Mouse (Mus musculus) forebrain, embryonic 16.5 days (tissue): ENCODE measurements around the gene Dock4. TPM values are rescaled to one million over a fixed set of nuclear protein-coding genes. Genes with fewer than 3 reads are reported as not detected.

Experiments
- ATAC-seq: fragments of 200-750 bp; cut with Nextera tagmentation; 2 replicates; pipeline ENCODE4 v1.8.0; 2017; ENCODE audit warnings: mild to moderate bottlenecking, moderate library complexity
- H3K27ac ChIP-seq: fragments of 300-500 bp; sonication (generic); 2 replicates; pipeline ENCODE4 v1.5.1; 2014; ENCODE audit warnings: low read length, control low read depth
- H3K27me3 ChIP-seq: fragments of 300-500 bp; sonication (generic); replicated peaks from 2 replicates; pipeline ENCODE4 v1.6.1; 2014; ENCODE audit warnings: low read length; ENCODE audit not compliant: control insufficient read depth, insufficient read depth
- H3K36me3 ChIP-seq: fragments of 300-500 bp; sonication (generic); 2 replicates; pipeline ENCODE4 v1.6.1; 2014; ENCODE audit not compliant: control insufficient read depth, insufficient read depth
- H3K4me1 ChIP-seq: fragments of 300-500 bp; sonication (generic); replicated peaks from 2 replicates; pipeline ENCODE4 v1.6.1; 2014; ENCODE audit warnings: low read length; ENCODE audit not compliant: control insufficient read depth, insufficient read depth
- H3K4me2 ChIP-seq: fragments of 300-500 bp; sonication (generic); 2 replicates; pipeline ENCODE4 v1.6.1; 2014; ENCODE audit warnings: mild to moderate bottlenecking, low read length, control low read depth
- H3K4me3 ChIP-seq: fragments of 300-500 bp; sonication (generic); replicated peaks from 2 replicates; pipeline ENCODE4 v1.5.1; 2014; ENCODE audit warnings: mild to moderate bottlenecking, low read length, control low read depth
- H3K9ac ChIP-seq: fragments of 300-500 bp; sonication (generic); replicated peaks from 2 replicates; pipeline ENCODE4 v1.6.1; 2014; ENCODE audit warnings: low read depth, low read length, control low read depth
- H3K9me3 ChIP-seq: fragments of 300-500 bp; sonication (generic); 2 replicates; pipeline ENCODE4 v1.6.1; 2016; ENCODE audit warnings: low read length; ENCODE audit not compliant: control insufficient read depth
- WGBS: fragments of 180-500 bp; shearing (Covaris S2); extraction: QIAGEN DNeasy Blood & Tissue Kit; methylation state at CpG from one replicate; pipeline ENCODE4 v1.1.7; 2014; 5-methylcytosine and 5-hydroxymethylcytosine counted together
- polyA plus RNA-seq: library from polyadenylated mRNA; unstranded; fragments of >200 nt; fragmentation: Nextera tagmentation; extraction: Ambion mirVana; gene quantifications from 2 replicates; pipeline ENCODE4 v1.2.1, GENCODE M21; 2015

Dock4 gene
- polyA plus RNA-seq, 1 experiment from 2014 or later: 41.6 TPM

DNA sequence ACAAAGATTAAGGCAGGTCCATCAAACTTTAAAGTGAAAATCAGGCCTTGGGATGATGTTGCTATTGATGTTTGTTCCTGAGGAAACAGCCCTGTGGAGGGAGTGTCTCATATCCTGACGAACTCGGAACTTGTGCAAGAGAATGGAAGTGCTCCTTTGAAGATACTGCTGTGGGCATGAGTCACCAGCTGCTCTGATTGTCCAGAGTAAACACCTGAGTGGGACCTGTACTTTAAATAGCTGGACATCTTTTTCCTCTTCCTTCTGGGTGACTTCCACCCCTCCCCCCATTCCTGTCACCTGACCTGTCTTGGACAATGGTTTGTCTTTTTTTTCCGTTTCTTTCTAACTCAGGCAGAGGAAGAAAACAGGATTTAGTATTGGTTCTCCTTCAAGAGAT is 13.2 kb downstream of the Dock4 start:
- H3K9me3 ChIP-seq: no peaks in the 10 kb centered on the region
- no peak overlapping the region for H3K9ac ChIP-seq
- ATAC-seq: no peak
- WGBS: 70% methylated on average over 3 of the region's 3 CpGs
- peaks cover 5% of the 10 kb centered on the region for H3K4me1 ChIP-seq
- no peaks in the 10 kb centered on the region for H3K36me3 ChIP-seq
- no peak overlapping the region for H3K4me2 ChIP-seq
- no peak overlapping the region for H3K4me3 ChIP-seq
- H3K27ac ChIP-seq: no peak overlapping the region
- no peaks in the 10 kb centered on the region for H3K27me3 ChIP-seq

DNA sequence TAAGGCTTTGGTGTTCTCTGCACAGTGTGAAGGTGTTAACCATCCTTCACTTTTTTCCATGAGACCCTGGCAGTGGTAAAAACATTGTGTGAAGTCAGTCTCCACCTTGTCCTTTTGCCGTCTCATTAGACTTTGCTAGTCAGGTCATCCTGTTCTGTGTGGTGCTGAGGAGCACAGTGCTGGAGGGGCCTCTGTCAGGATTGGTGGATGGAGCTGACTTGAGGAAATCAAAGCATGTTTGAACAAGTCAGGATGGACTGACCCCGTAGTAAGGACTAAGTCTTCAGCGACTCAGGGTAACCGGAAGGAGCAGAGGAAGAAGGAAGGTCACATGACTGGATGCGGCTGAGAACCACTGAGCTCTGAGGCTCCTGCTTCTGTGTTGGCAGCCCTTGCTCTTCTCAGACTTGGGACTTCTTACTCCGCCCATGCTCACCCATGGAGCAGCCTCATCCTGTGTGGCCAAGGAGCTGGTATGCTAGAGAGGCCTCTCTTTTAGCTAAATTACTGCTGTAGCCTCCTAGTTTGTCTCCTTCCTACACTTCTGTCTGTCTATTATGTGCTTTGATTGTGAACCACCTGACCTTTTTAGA is 14.0 kb downstream of the Dock4 start:
- 90% methylated on average over 6 of the region's 6 CpGs for WGBS
- Histone ChIP-seq H3K4me3 (no peak overlapping the region), H3K4me2 (no peak overlapping the region), H3K9me3 (no peaks in the 10 kb centered on the region), H3K36me3 (no peaks in the 10 kb centered on the region), H3K27me3 (no peaks in the 10 kb centered on the region), H3K27ac (no peak overlapping the region), H3K9ac (no peak overlapping the region), H3K4me1 (peaks cover 5% of the 10 kb centered on the region)
- no peak for ATAC-seq

DNA sequence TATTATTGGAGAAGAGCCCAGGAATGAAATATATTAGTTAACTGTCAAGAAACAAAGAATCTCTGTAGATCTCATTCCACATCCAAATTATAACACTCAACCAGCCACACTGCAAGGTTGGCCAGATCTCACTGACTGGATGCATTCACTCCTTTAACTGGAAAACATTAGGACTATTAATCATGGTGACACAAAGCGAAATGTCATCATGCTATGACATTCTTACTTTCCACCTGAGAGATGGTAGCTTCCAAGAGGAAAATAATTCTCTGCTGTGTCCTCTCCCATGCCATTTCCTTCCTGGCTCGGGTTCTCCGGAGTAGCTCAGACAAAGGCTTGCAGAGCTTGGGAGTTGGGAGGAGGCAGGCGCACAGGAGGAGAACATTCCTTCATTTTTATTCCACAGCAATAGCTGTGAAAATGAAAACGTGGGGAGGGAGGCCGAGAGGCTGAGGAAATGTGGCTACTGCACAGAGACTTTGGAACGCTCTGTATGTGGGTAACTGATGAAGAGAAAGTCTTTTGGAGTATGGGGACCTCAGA is 17.0 kb downstream of the Dock4 start:
- H3K4me3 ChIP-seq: no peak overlapping the region
- no peaks in the 10 kb centered on the region for H3K36me3 ChIP-seq
- H3K9me3 ChIP-seq: no peaks in the 10 kb centered on the region
- H3K4me2 ChIP-seq: no peak overlapping the region
- peak; percentile 34 for ATAC-seq
- H3K27ac ChIP-seq: peak overlapping the region; percentile 18; the same call in 1 of the 2 replicates
- 36% methylated on average over 7 of the region's 7 CpGs for WGBS
- H3K9ac ChIP-seq: no peak overlapping the region
- no peaks in the 10 kb centered on the region for H3K27me3 ChIP-seq
- peaks cover 7% of the 10 kb centered on the region for H3K4me1 ChIP-seq

DNA sequence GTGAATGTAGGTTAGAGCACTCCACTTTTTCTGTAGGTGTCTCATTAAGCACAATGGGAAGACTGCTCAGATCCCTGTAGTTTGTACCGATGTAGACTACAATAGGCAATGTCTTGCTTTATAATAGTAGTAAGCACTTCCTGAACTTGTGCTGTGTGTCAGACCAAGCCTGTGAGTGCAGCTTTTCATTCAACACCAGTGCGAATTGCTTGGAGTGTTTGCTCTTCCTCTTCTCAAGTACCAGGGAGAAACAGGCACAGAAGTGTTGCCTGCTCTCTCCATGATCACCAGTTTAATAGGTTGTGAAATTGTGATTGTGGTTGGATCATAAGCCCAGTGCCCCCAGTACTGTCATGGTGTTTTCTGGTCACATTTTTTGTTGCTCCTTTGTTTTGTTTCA is 18.1 kb downstream of the Dock4 start:
- H3K9me3 ChIP-seq: no peaks in the 10 kb centered on the region
- ATAC-seq: peak; percentile 22; the same call in 1 of the 2 replicates

DNA sequence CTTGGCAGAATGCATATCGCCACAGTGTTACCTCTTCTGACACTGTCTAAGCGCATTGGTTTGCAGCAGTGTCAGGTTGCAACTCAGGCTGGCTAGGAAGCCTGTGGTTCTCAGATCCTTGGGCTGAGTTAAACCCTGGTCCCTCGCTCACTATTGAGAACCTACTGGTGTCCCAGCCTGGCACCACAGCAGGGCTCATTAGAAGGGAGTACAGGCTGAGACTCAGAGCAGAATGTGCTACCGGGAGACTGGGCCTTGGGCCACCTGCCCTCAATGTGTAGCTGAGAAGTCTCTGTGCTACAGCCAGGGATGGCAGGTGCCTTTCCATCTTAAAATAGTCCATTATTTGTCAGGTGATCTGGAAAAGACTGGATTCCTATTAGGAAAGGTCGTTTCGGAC is 18.5 kb downstream of the Dock4 start:
- 46% methylated on average over 6 of the region's 6 CpGs for WGBS
- H3K27ac ChIP-seq: no peak overlapping the region
- peak; percentile 41 for ATAC-seq

More for the DNA sequence above, 18.1 kb downstream of the Dock4 start:
- Histone ChIP-seq H3K36me3 (no peaks in the 10 kb centered on the region), H3K9ac (no peak overlapping the region), H3K27me3 (no peaks in the 10 kb centered on the region), H3K4me2 (no peak overlapping the region), H3K4me1 (peaks cover 7% of the 10 kb centered on the region), H3K27ac (no peak overlapping the region), H3K4me3 (no peak overlapping the region)
- 64% methylated on average over 2 of the region's 2 CpGs for WGBS

DNA sequence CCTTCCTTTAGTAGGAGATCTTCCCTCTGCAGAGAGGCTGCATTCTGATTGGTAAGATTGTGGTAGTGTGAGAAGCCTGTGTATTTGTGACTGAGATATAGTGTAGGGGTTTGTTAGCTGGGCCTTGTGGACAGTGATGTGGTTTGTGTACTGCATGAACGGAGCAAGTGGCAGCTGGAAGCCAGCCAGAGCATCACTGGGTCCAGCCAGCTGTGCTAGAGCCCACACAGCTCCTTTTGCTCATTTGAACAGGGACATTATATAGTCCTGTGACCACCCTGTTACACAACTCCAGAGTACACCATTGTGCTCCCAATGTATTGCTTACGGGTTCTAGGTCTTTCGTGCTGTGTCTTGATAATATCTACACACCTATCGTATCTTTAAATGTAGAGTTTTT is 22.5 kb downstream of the Dock4 start:
- Histone ChIP-seq H3K4me3 (no peak overlapping the region), H3K4me2 (no peak overlapping the region), H3K27me3 (no peaks in the 10 kb centered on the region), H3K4me1 (peaks cover 10% of the 10 kb centered on the region; the same call in 1 of the 2 replicates), H3K36me3 (no peaks in the 10 kb centered on the region), H3K9ac (no peak overlapping the region), H3K9me3 (no peaks in the 10 kb centered on the region), H3K27ac (no peak overlapping the region; the same call in 1 of the 2 replicates)
- no peak for ATAC-seq
- WGBS: 84% methylated on average over 4 of the region's 4 CpGs

More for the DNA sequence above, 18.5 kb downstream of the Dock4 start:
- Histone ChIP-seq H3K4me2 (no peak overlapping the region), H3K4me3 (no peak overlapping the region), H3K9me3 (no peaks in the 10 kb centered on the region), H3K36me3 (no peaks in the 10 kb centered on the region), H3K27me3 (no peaks in the 10 kb centered on the region), H3K4me1 (peaks cover 7% of the 10 kb centered on the region), H3K9ac (no peak overlapping the region)

DNA sequence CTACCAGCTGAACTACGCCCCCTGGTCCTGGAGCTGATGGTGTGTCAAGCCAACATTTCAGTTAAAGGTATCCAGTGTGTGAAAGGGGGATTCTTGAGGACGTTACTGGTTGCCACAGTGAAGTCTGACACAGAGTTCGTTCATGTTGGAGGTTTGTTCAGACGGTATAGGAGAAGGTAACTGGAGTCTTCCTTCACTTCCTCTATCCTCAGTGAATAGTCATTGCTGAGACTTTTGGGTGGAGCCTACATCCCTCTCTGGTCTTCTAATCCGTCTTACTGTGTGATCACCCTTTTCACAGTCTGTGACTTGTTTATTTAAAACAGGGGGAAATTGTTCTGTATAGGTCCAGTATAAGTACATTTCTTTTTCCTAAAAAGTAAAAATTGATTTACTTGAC is 23.3 kb downstream of the Dock4 start:
- no peak overlapping the region for H3K9ac ChIP-seq
- H3K36me3 ChIP-seq: no peaks in the 10 kb centered on the region
- H3K27ac ChIP-seq: no peak overlapping the region
- no peak for ATAC-seq
- peaks cover 13% of the 10 kb centered on the region; the same call in 1 of the 2 replicates for H3K4me1 ChIP-seq
- no peaks in the 10 kb centered on the region for H3K9me3 ChIP-seq
- 87% methylated on average over 5 of the region's 5 CpGs for WGBS
- no peaks in the 10 kb centered on the region for H3K27me3 ChIP-seq
- H3K4me3 ChIP-seq: no peak overlapping the region
- H3K4me2 ChIP-seq: no peak overlapping the region

DNA sequence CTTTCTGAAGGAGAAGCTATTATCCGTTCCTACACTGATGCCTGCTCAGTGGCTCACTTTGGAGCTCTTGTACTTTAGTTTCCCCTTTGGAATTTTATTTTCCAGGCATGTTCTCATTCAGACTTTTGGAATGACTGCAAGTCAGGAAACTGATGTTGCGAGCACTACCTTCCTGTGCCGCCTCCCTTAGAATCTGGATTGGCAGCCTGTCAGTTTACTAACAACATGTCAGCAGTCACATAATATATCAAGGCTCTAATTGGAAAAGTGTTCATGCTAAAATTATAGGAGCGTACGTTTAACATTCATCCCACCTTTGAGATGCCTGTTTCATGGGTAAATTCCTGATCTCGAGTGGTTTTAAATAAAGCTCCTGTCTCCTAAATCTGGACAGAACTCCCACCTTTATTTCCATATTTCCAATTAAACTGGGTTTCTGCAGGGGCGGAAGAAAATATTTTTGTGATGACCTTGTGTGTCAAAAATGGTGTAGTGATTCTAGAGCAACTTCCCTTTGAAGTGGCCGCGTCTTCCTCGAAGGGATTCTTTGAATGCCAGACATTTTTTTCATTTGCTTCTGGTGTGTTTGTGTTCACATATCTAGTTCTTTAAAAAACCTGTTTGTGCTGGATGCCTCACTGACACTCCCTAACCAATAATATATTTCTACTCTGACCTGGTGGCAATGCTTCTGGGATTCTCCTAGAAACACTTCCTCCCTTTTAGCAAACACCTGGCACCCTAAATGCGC is 26.1 kb downstream of the Dock4 start:
- H3K9me3 ChIP-seq: no peaks in the 10 kb centered on the region
- H3K27ac ChIP-seq: no peak overlapping the region
- peaks cover 15% of the 10 kb centered on the region for H3K4me1 ChIP-seq
- no peak overlapping the region for H3K4me3 ChIP-seq
- 63% methylated on average over 11 of the region's 11 CpGs for WGBS
- no peak overlapping the region for H3K9ac ChIP-seq
- H3K4me2 ChIP-seq: peak overlapping the region; percentile 1; the same call in 1 of the 2 replicates
- no peak for ATAC-seq
- no peaks in the 10 kb centered on the region for H3K27me3 ChIP-seq
- H3K36me3 ChIP-seq: no peaks in the 10 kb centered on the region

DNA sequence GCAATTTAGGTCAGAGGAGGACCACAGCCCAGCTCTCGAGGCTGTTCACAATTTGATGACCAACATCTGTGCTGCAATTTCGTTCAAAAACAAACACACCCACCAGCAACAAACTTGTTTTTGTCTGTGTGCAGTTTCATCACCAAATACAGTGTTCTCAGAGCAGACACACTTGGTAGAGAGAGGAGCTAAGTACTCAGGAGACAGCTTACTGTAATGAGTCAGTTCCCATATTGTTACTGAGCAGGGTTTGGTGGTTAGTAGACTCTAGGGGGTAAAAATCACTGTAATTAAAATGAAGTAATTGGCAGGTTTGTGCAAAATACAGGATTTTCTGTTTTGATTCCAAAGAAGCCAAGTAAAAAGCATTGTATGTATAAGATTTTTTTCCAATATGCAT is 28.0 kb downstream of the Dock4 start:
- Histone ChIP-seq H3K27ac (no peak overlapping the region), H3K4me3 (no peak overlapping the region), H3K27me3 (no peaks in the 10 kb centered on the region), H3K4me1 (peaks cover 24% of the 10 kb centered on the region), H3K4me2 (no peak overlapping the region), H3K36me3 (no peaks in the 10 kb centered on the region), H3K9ac (no peak overlapping the region), H3K9me3 (no peaks in the 10 kb centered on the region)
- ATAC-seq: no peak
- WGBS: 45% methylated on average over 2 of the region's 2 CpGs
